In genomic region chr11:49612154-49612553, GRCm38 (mm10) we compare ENCODE assay signal across 37 mouse cellular contexts. TPM values are rescaled to one million over a fixed set of nuclear protein-coding genes. Genes with fewer than 3 reads are reported as not detected.
DNase-seq lines count a peak whose midpoint lies in the region; ATAC-seq and TF ChIP-seq lines count a peak whose summit lies in the region.
"Had no signal": no experiment of that assay in that cellular context is flagged by ENCODE, and none has a peak within 500 bp of the region (broad histone marks: within the 10 kb centered on the region; RNA-seq: fewer than 3 reads in every experiment).

No protein-coding gene starts in this region.

- ATAC-seq in forebrain, embryonic 11.5 days (replicated peaks; ENCODE audit: low FRiP score): no peak
- ATAC-seq in forebrain, embryonic 13.5 days: no peak
- 0 out of 2 replicates have a peak, but pooled peaks have one; percentile 23 for ATAC-seq in heart, embryonic 13.5 days (ENCODE audit: extremely low read depth, insufficient number of reproducible peaks, low FRiP score, low TSS enrichment)
- no peak for ATAC-seq in kidney, embryonic 15.5 days (replicated peaks; ENCODE audit: low FRiP score)
- ATAC-seq in lung, embryonic 14.5 days (ENCODE audit: insufficient read depth): no peak
- ATAC-seq: forebrain, embryonic 14.5 days; forebrain, postnatal 0 days; hindbrain, embryonic 16.5 days; intestine, embryonic 15.5 days; Patski had no signal

- no peaks in the 10 kb centered on the region for H3K36me3 ChIP-seq in forebrain, embryonic 11.5 days (ENCODE audit: control insufficient read depth, insufficient read depth, low read length)
- no peaks in the 10 kb centered on the region for H3K36me3 ChIP-seq in forebrain, embryonic 13.5 days (ENCODE audit: poor library complexity, severe bottlenecking)
- H3K36me3 ChIP-seq in heart, embryonic 13.5 days: no peaks in the 10 kb centered on the region
- no peaks in the 10 kb centered on the region for H3K36me3 ChIP-seq in kidney, embryonic 15.5 days
- H3K36me3 ChIP-seq in lung, embryonic 14.5 days (ENCODE audit: insufficient read depth): no peaks in the 10 kb centered on the region
- H3K36me3 ChIP-seq: embryonic facial prominence, embryonic 10.5 days; embryonic facial prominence, embryonic 13.5 days; G1E; heart, embryonic 15.5 days; hindbrain, embryonic 10.5 days; hindbrain, embryonic 13.5 days; intestine, embryonic 15.5 days had no signal

- H3K4me3 ChIP-seq in forebrain, embryonic 11.5 days (ENCODE audit: low read depth, low read length): no peak overlapping the region
- no peak overlapping the region for H3K4me3 ChIP-seq in forebrain, embryonic 13.5 days
- peak overlapping the region; percentile 4; the same call in 1 of the 2 replicates for H3K4me3 ChIP-seq in heart, embryonic 13.5 days
- H3K4me3 ChIP-seq in kidney, embryonic 15.5 days (replicated peaks): no peak overlapping the region
- no peak overlapping the region for H3K4me3 ChIP-seq in lung, embryonic 14.5 days (ENCODE audit: low read depth, low read length)
- no peak overlapping the region for H3K4me3 ChIP-seq in lung, adult 2 months (replicated peaks; ENCODE audit: extremely low read depth, low read depth, low read length)
- H3K4me3 ChIP-seq: embryonic facial prominence, embryonic 10.5 days; embryonic facial prominence, embryonic 13.5 days; erythroblast, embryonic 14.5 days; gastrocnemius, adult 2 months; heart, adult 2 months; hindbrain, embryonic 10.5 days; hindbrain, embryonic 13.5 days; intestine, embryonic 15.5 days had no signal

- H3K27me3 ChIP-seq in forebrain, embryonic 11.5 days (ENCODE audit: control insufficient read depth, insufficient read depth, low read length): peaks cover 19% of the 10 kb centered on the region
- peaks cover 75% of the 10 kb centered on the region for H3K27me3 ChIP-seq in forebrain, embryonic 13.5 days
- peaks cover 50% of the 10 kb centered on the region for H3K27me3 ChIP-seq in heart, embryonic 13.5 days (replicated peaks)
- peaks cover 46% of the 10 kb centered on the region for H3K27me3 ChIP-seq in kidney, embryonic 15.5 days
- peaks cover 19% of the 10 kb centered on the region for H3K27me3 ChIP-seq in lung, embryonic 14.5 days (ENCODE audit: insufficient read depth, low read length)
- H3K27me3 ChIP-seq: Patski had no signal

- no peak for TF ChIP-seq POLR2A in lung, adult 2 months (IDR thresholded peaks at IDR 0.05; ENCODE audit: borderline replicate concordance, extremely low read depth, low read depth, low read length)

- H3K4me1 ChIP-seq in forebrain, embryonic 11.5 days (replicated peaks; ENCODE audit: control insufficient read depth, insufficient read depth, low read length): no peaks in the 10 kb centered on the region
- H3K4me1 ChIP-seq in forebrain, embryonic 13.5 days: peaks cover 10% of the 10 kb centered on the region; the same call in 1 of the 2 replicates
- H3K4me1 ChIP-seq in heart, embryonic 13.5 days: peaks cover 25% of the 10 kb centered on the region
- peaks cover 17% of the 10 kb centered on the region for H3K4me1 ChIP-seq in kidney, embryonic 15.5 days
- H3K4me1 ChIP-seq in lung, embryonic 14.5 days (ENCODE audit: insufficient read depth): no peaks in the 10 kb centered on the region
- H3K4me1 ChIP-seq in lung, adult 2 months (ENCODE audit: control insufficient read depth, insufficient read depth, low read length): peaks cover 2% of the 10 kb centered on the region; the same call in 1 of the 2 replicates
- H3K4me1 ChIP-seq: intestine, embryonic 15.5 days had no signal

- no peaks in the 10 kb centered on the region for H3K9me3 ChIP-seq in forebrain, embryonic 11.5 days (ENCODE audit: control insufficient read depth, low read length)
- H3K9me3 ChIP-seq in forebrain, embryonic 13.5 days (replicated peaks): no peaks in the 10 kb centered on the region
- no peaks in the 10 kb centered on the region for H3K9me3 ChIP-seq in heart, embryonic 13.5 days
- H3K9me3 ChIP-seq in kidney, embryonic 15.5 days (replicated peaks): no peaks in the 10 kb centered on the region
- H3K9me3 ChIP-seq in lung, embryonic 14.5 days (ENCODE audit: low read depth, low read length): no peaks in the 10 kb centered on the region
- H3K9me3 ChIP-seq: embryonic facial prominence, embryonic 10.5 days; embryonic facial prominence, embryonic 13.5 days; G1E; heart, embryonic 15.5 days; hindbrain, embryonic 10.5 days; hindbrain, embryonic 13.5 days; intestine, embryonic 15.5 days had no signal

- H3K9ac ChIP-seq in forebrain, embryonic 11.5 days (ENCODE audit: low read length): no peak overlapping the region
- no peak overlapping the region for H3K9ac ChIP-seq in forebrain, embryonic 13.5 days
- H3K9ac ChIP-seq in heart, embryonic 13.5 days: no peak overlapping the region
- H3K9ac ChIP-seq in kidney, embryonic 15.5 days: no peak overlapping the region
- H3K9ac ChIP-seq in lung, embryonic 14.5 days: no peak overlapping the region
- H3K9ac ChIP-seq: embryonic facial prominence, embryonic 13.5 days; forebrain, postnatal 0 days; heart, embryonic 15.5 days; hindbrain, embryonic 13.5 days; intestine, embryonic 15.5 days had no signal

- 58% methylated on average over 3 of the region's 3 CpGs for WGBS in forebrain, embryonic 11.5 days
- 51% methylated on average over 3 of the region's 3 CpGs for WGBS in forebrain, embryonic 13.5 days
- 17% methylated on average over 3 of the region's 3 CpGs for WGBS in heart, embryonic 13.5 days
- 35% methylated on average over 3 of the region's 3 CpGs for WGBS in kidney, embryonic 15.5 days
- WGBS in lung, embryonic 14.5 days: 33% methylated on average over 3 of the region's 3 CpGs
- 21% methylated on average over 3 of the region's 3 CpGs for WGBS in lung, adult 2 months

- DNase-seq in forebrain, embryonic 11.5 days (ENCODE audit: low spot score): peak; percentile 41
- DNase-seq in heart, adult 18-20 months: no peak
- peak; percentile 30 for DNase-seq in kidney, postnatal 14 days
- peak; percentile 40 for DNase-seq in lung, embryonic 14.5 days
- no peak for DNase-seq in lung, adult 2 months
- DNase-seq: adrenal gland, postnatal 10 days; B cell, adult 2 months; cerebellum, adult 11-12 months; cerebellum, adult 8-10 months; cerebellum, postnatal 36 days; embryo, embryonic 11 days; forebrain, postnatal 0 days; gastrocnemius, adult 2 months; gastrocnemius, postnatal 14 days; heart, adult 2 months; heart, postnatal 36 days; kidney, adult 11 months had no signal

- H3K27ac ChIP-seq in forebrain, embryonic 11.5 days (ENCODE audit: low read depth, low read length): no peak overlapping the region
- H3K27ac ChIP-seq in forebrain, embryonic 13.5 days: no peak overlapping the region
- H3K27ac ChIP-seq in heart, embryonic 13.5 days (replicated peaks): no peak overlapping the region
- no peak overlapping the region for H3K27ac ChIP-seq in kidney, embryonic 15.5 days
- H3K27ac ChIP-seq in lung, embryonic 14.5 days (ENCODE audit: low read depth): no peak overlapping the region
- H3K27ac ChIP-seq: embryonic facial prominence, embryonic 10.5 days; embryonic facial prominence, embryonic 13.5 days; gastrocnemius, adult 2 months; heart, adult 2 months; heart, embryonic 15.5 days; hindbrain, embryonic 10.5 days; hindbrain, embryonic 13.5 days; intestine, embryonic 15.5 days had no signal

- no peak overlapping the region for H3K4me2 ChIP-seq in forebrain, embryonic 11.5 days (ENCODE audit: low read depth, low read length, severe bottlenecking)
- no peak overlapping the region for H3K4me2 ChIP-seq in forebrain, embryonic 13.5 days
- peak overlapping the region; percentile 81; the same call in 1 of the 2 replicates for H3K4me2 ChIP-seq in heart, embryonic 13.5 days
- H3K4me2 ChIP-seq in kidney, embryonic 15.5 days: no peak overlapping the region
- no peak overlapping the region for H3K4me2 ChIP-seq in lung, embryonic 14.5 days
- H3K4me2 ChIP-seq: embryonic facial prominence, embryonic 13.5 days; heart, embryonic 15.5 days; hindbrain, embryonic 13.5 days; intestine, embryonic 15.5 days had no signal

- TF ChIP-seq CTCF in lung, embryonic 14.5 days (IDR thresholded peaks at IDR 0.05; ENCODE audit: low read depth): no peak
- no peak for TF ChIP-seq CTCF in lung, adult 2 months (IDR thresholded peaks at IDR 0.05; ENCODE audit: insufficient read depth, low read length)

RNA-seq across cellular contexts. Expression of gene Flt4, which starts 3.1 kb away (rescaled TPM):
- 4.1 and 4.2 TPM in 2 replicates for polyA plus RNA-seq in forebrain, embryonic 11.5 days (2014; fragmentation: Nextera tagmentation; extraction: Ambion mirVana)
- 1.5 TPM in 2 replicates for polyA plus RNA-seq in forebrain, embryonic 13.5 days (2015; fragmentation: Nextera tagmentation; extraction: Ambion mirVana)
- polyA plus RNA-seq in heart, embryonic 13.5 days (2015; fragmentation: Nextera tagmentation; extraction: Ambion mirVana): 7.4 and 8.3 TPM in 2 replicates
- total RNA-seq in heart, adult 18-20 months (2021): 10 to 100 TPM; 11.0 TPM
- 8.3 and 10.1 TPM in 2 replicates for polyA plus RNA-seq in kidney, embryonic 15.5 days (2015; fragmentation: Nextera tagmentation; extraction: Ambion mirVana)
- 14.4 and 14.6 TPM in 2 replicates for polyA plus RNA-seq in lung, embryonic 14.5 days (2014; fragmentation: Nextera tagmentation; extraction: Ambion mirVana)
- 28.0 and 32.0 TPM in 2 replicates for polyA plus RNA-seq in lung, adult 2 months (2012; rRNA removed)

RNA-seq across cellular contexts. Expression of gene Scgb3a1, which starts 51.3 kb away (rescaled TPM):
- polyA plus RNA-seq in forebrain, embryonic 11.5 days (2014; fragmentation: Nextera tagmentation; extraction: Ambion mirVana): not detected in 2 replicates
- not detected in 2 replicates for polyA plus RNA-seq in forebrain, embryonic 13.5 days (2015; fragmentation: Nextera tagmentation; extraction: Ambion mirVana)
- polyA plus RNA-seq in heart, embryonic 13.5 days (2015; fragmentation: Nextera tagmentation; extraction: Ambion mirVana): 0.44 TPM in 1 of 2 replicates, not detected in the other
- 100 to 1,000 TPM in 1 of 2 experiments, not detected in 1; 127 TPM for total RNA-seq in heart, adult 18-20 months (2021)
- polyA plus RNA-seq in kidney, embryonic 15.5 days (2015; fragmentation: Nextera tagmentation; extraction: Ambion mirVana): not detected in 2 replicates
- polyA plus RNA-seq in lung, embryonic 14.5 days (2014; fragmentation: Nextera tagmentation; extraction: Ambion mirVana): not detected in 2 replicates
- 2,792 and 3,426 TPM in 2 replicates for polyA plus RNA-seq in lung, adult 2 months (2012; rRNA removed)
- total RNA-seq: adrenal gland, adult 18-20 months; adrenal gland, postnatal 10 days; CH12.LX; forebrain, postnatal 0 days; G1E; gastrocnemius, adult 2 months; gastrocnemius, postnatal 14 days had no signal
- polyA plus RNA-seq: brain, embryonic 14.5 days; cortical plate, adult 2 months; embryonic facial prominence, embryonic 10.5 days; embryonic facial prominence, embryonic 13.5 days; erythroblast, embryonic 14.5 days; forebrain, embryonic 14.5 days; forebrain, postnatal 0 days; G1E; hindbrain, embryonic 10.5 days; hindbrain, embryonic 13.5 days; hindbrain, embryonic 16.5 days; intestine, embryonic 15.5 days; Patski had no signal

RNA-seq across cellular contexts. Expression of gene Olfr1380, which starts 55.5 kb away (rescaled TPM):
- not detected in 2 replicates for polyA plus RNA-seq in forebrain, embryonic 11.5 days (2014; fragmentation: Nextera tagmentation; extraction: Ambion mirVana)
- polyA plus RNA-seq in forebrain, embryonic 13.5 days (2015; fragmentation: Nextera tagmentation; extraction: Ambion mirVana): not detected in 2 replicates
- not detected in 2 replicates for polyA plus RNA-seq in heart, embryonic 13.5 days (2015; fragmentation: Nextera tagmentation; extraction: Ambion mirVana)
- total RNA-seq in heart, adult 18-20 months (2021): not detected
- polyA plus RNA-seq in kidney, embryonic 15.5 days (2015; fragmentation: Nextera tagmentation; extraction: Ambion mirVana): not detected in 2 replicates
- polyA plus RNA-seq in lung, embryonic 14.5 days (2014; fragmentation: Nextera tagmentation; extraction: Ambion mirVana): not detected in 2 replicates
- polyA plus RNA-seq in lung, adult 2 months (2012; rRNA removed): not detected in 2 replicates
- total RNA-seq: adrenal gland, adult 18-20 months; adrenal gland, postnatal 10 days; CH12.LX; forebrain, postnatal 0 days; gastrocnemius, adult 2 months; gastrocnemius, postnatal 14 days; gastrocnemius, postnatal 4 days; heart, adult 2 months; heart, postnatal 36 days had no signal
- polyA plus RNA-seq: brain, embryonic 14.5 days; cortical plate, adult 2 months; embryonic facial prominence, embryonic 10.5 days; embryonic facial prominence, embryonic 13.5 days; erythroblast, embryonic 14.5 days; forebrain, embryonic 14.5 days; forebrain, postnatal 0 days; frontal cortex, adult 2 months; G1E; heart, adult 2 months; heart, embryonic 15.5 days; hindbrain, embryonic 10.5 days; hindbrain, embryonic 13.5 days; hindbrain, embryonic 16.5 days; intestine, embryonic 15.5 days; Patski had no signal

Comparison
In these comparisons a context has a peak if more than half of its experiments do, and no peak if none do; other contexts are left out.
1. DNase-seq: peak in forebrain, embryonic 11.5 days (single experiment), kidney, postnatal 14 days (single experiment) and lung, embryonic 14.5 days (single experiment); none in heart, adult 18-20 months (0 of 2) and lung, adult 2 months (single experiment).
2. RNA of gene Scgb3a1, which starts 51.3 kb away (polyA plus RNA-seq): 2,792 to 3,426 TPM in lung, adult 2 months; 0.44 TPM in heart, embryonic 13.5 days, not detected in forebrain, embryonic 11.5 days, not detected in forebrain, embryonic 13.5 days, not detected in kidney, embryonic 15.5 days and not detected in lung, embryonic 14.5 days; every median in the first group is over 1,000 times any median in the second.